Mouse (Mus musculus) mouse embryonic stem cell (cell line): Measurements from ENCODE around the gene Rai1.

Source experiments
- in situ Hi-C, 2 experiments: fragments of 300-500 bp; cut with MboI; formaldehyde crosslinking; loops; 1 replicate in 1 of 2; 3 replicates in 1 of 2; pipeline ENCODE4 v1.14.3; 2019 to 2020; ENCODE audit warnings: low sequenced_read_pairs in 2 of 2, low pct_unique_long_range_greater_than_20kb in 1 of 2, mixed read lengths in 1 of 2; ENCODE audit not compliant: unreplicated experiment in 1 of 2

The Rai1 gene

DNA sequence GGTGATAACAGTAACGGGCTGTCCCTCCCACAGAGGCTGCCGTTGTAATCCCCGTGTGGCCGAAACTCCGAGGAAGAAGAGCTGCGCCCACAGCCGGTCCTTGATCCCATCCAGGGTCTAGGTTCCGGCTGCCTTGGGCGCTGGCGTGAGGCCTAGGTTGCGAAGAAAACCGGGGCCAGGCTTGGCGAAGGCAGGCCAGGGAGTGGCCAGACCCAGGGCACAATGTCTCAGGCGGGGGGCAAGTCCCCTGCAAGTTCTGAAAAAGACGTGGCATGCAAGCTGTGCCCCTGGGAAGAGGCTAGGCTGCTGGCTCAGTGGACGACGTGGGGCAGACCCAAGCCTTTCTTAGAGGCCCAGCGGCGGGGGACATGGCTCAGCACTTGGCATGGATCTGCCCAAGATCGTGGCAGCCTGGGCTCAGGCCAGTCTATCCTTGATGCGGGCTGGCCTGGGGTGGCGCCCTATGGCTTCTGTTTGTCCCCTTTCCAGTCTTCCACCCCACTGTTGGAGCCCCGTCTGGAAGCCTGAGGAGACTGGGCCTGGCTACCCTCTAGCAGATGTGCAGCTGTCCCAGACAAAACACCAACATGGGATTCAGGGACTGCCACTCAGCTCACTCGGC, 93.3 kb downstream of the Rai1 start:
- in situ Hi-C loops = loop anchor here (5.0 kb wide), 3 partner anchors 54 to 106 kb away; no protein-coding TSS in a partner anchor

DNA sequence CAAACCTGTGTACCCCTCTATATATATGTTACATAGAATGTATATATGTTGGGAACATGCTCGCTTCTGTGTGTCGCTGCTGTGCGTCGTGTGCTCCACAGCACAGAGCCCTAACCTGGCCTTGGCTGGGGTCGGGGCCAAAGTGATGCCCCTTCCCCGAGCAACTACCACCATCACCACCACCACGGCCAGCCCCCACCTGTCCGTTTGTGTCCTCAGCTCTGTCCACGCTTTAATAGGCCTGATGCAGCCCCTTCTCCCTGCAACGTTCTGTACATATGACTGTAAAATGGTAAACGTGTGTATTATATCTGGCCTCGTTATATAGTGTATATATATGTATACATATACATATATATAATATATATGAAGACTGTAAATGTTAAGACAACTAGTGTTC, 93.8 kb downstream of the Rai1 start:
- in situ Hi-C loops = loop anchor here (5.0 kb wide), 3 partner anchors 54 to 106 kb away; no protein-coding TSS in a partner anchor

DNA sequence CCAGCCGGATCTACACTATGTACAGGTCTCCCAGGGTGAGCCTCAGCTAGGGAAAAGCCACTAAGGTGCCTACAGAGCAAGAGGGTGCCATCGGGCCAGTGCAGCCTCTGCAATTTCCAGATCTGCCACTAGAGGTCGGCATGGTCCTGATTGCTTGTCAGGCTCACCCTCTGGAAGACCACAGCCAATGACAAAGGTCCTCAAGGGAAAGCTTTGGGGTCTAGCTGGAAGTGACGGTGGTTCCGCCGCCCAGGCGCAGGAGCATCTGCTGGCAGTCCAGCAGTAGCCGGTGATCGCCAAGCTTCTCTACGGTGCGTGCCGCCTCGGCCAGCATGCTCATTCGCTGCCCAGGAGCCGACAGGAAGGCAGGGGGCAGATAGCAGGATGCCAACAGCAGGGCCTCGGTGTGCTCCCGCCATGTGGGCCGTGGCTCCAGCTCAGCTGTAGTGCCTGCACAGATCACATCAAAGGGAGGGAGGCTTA, 94.9 kb downstream of the Rai1 start:
- in situ Hi-C loops = loop anchor here (5.0 kb wide), 3 partner anchors 53 to 107 kb away; no protein-coding TSS in a partner anchor

- in situ Hi-C loops = no loop called here
These were observed 95.6 kb downstream of the Rai1 start for GRCm38 (mm10) chr11:60200384-60200783.

GRCm38 (mm10) chr11:60202710-60203638, 98.2 kb downstream of the Rai1 start:
- in situ Hi-C loops = no loop called here

- in situ Hi-C loops = no loop called here
These were observed 100.2 kb downstream of the Rai1 start for GRCm38 (mm10) chr11:60205026-60205425.

- in situ Hi-C loops = no loop called here
These were observed 101.4 kb downstream of the Rai1 start for GRCm38 (mm10) chr11:60206207-60206606.

DNA sequence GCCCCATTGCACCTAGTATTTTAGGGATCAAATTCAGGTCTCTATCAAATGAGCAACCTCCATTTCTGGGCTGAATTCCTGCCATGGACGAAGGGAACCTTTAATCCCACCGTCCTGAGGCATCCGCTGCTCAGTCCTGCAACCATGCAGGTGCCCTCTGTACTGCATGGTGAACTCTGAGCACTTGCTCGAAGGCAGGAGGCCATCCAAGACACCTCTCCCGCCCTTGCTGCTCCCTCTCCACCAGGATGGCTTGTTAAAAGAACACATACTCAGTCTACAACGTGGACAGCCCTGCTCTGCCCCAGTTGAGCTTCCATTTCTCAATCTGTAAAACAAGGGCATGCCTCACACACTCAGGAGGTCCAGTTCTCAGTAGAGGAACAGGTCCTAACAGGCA, 103.4 kb downstream of the Rai1 start:
- in situ Hi-C loops = no loop called here

GRCm38 (mm10) chr11:60208712-60209111, 103.9 kb downstream of the Rai1 start:
- in situ Hi-C loops = no loop called here

DNA sequence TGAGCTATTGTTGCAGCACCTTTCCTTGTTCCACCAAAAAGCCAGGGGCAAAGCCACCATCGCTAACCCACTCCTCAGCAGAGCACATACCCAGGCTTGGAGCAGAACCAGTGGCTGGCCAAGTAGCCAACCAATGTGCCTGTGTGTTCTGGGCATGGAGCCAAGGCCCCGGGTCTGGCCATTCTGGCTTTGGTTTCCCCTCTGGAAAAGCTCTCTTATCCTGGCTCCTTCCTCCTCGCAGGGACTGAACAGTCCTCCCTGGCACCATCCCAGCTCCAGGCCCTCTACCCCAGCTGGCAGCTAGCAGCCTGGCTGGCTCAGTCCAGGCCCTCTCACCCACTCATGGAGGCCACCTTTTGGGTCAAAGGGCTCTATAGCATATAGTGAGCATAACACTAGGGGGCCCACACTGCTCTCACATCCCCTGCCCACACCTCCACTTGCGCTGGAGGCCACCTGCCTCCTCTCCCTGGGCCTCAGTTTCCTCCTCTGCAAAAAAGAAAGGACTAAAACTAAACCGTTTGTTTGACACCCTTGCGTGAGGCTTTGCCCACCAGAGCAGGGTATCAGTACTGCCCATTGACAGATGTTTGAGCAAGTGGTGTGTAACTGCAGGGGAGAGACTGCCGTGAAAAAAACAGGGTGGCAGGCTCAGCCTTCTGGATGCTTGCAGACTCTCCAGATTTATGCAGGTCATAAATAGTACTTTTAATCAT, 104.6 kb downstream of the Rai1 start:
- in situ Hi-C loops = no loop called here

DNA sequence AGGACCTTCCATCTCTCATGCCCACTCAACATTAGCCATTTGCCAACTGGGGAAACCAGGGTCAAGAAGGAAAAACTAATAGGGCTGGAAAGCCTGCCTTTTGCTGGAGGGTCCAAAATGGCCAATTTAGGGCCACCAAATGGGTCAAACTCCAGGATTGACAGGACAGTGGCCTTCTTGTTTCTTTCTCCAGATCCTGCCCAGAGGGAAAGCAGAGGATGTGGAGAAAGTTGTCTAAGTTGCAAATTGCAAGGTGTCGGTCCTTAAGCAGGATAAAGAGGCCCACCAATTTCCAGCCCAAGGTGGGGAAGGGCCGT, 105.1 kb downstream of the Rai1 start:
- in situ Hi-C loops = no loop called here

- in situ Hi-C loops = no loop called here
These were observed 105.5 kb downstream of the Rai1 start for GRCm38 (mm10) chr11:60210305-60210724.

DNA sequence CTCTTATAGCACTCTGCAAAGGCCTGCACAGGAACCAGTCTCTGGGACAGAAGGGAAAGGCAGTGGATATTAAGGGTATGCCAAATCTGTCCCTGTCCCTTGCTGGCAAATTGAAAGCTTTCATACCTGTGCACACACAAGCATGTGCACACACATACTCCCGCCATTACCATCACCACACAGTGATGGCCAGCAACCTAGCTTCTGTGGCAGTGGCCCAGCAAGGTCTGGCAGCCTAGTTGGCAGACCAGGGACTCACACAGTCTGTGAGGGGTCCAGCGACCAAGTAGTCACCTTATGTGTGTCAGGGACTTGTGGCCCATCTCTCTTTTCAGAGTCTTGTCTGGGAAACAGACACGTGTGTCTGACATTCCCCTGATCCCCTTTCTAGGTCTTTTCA, 106.3 kb downstream of the Rai1 start:
- in situ Hi-C loops = no loop called here

DNA sequence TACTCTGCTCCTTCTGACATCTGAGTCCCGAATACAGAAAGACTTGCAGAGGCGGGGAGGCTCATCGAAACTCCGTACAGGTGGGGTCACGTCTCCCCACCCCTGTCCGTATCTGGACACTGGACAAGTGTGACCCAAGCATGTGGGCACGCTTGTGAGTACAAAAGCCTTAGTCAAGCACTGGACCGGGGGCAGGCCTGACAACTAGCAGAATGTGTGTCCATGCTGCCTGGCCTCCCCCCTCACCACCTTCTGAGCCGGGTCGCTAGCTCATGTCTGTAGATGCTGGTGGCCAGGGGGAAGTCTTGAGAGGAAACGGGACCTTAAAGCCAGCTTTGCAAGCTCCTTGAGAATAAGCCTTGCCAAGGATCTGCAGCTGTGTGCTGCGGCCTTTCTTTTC, 106.9 kb downstream of the Rai1 start:
- in situ Hi-C loops = no loop called here

GRCm38 (mm10) chr11:60213266-60213665, 108.5 kb downstream of the Rai1 start:
- in situ Hi-C loops = no loop called here

GRCm38 (mm10) chr11:60216671-60217070, 111.9 kb downstream of the Rai1 start:
- in situ Hi-C loops = no loop called here

DNA sequence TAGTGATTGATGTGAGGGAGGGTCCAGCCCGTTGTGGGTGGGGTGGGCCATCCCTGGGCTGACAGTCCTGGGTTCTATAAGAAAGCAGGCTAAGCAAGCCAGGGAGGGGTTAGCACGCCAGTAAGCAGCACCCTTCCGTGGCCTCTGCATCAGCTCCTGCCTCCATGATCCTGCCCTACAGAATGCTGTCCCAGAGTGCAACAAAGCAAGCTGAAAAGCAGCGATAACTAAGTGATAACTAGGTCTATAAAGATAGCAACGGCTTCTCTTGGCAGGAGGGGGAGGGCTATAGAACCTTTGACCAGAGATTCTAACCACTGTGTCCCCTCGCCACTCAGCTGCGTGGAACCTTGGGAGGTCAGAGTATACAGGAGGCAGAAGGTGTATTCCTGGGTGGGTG, 112.7 kb downstream of the Rai1 start:
- in situ Hi-C loops = no loop called here

DNA sequence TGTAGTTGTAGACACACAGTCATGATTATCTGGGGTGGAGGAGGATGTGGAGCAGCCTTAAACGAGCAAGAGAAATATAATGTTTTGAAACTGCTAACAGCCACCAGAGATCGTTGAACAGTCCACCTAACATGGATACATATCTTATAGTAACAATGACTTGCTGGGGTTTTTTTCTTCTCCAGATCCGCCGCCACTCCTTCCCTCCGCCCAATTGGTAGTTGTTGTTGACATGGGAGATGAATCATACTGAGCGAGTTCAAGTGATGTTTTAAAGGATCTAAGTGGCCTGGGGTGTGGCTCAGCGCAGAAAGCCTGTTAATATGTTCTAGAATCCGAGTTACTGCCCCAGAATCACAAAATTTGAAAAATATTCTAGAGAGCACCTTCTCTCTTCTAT, 114.8 kb downstream of the Rai1 start:
- in situ Hi-C loops = no loop called here

DNA sequence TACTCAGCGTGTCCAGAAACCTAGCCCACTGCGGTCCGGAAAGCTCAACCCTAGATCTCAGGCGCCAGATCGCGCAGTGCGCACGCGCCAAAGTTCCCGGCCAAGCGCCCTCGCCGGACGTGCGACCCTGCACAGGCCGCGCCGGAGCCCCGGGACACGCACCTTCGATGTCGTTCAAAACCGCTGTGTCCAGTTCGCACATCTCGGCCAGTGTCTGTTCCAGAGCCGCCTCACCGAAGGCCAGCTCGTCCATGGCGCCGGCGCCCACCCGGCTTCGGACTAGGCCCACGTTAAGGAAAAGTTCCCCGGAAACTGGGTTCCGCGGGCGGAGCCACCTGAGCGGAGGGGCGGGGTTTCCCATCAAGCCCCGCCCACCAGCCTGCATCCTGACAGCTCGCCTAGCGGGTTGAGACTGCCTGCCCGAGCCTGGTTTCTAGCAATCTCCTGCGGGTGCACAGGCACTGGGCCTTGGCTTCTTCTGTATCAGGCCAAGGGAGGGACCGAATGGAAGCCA, 115.5 kb downstream of the Rai1 start:
- in situ Hi-C loops = no loop called here
